Mouse (Mus musculus) thymus, adult 2 months (tissue): ENCODE measurements around the gene Neu2. TPM values are rescaled to one million over a fixed set of nuclear protein-coding genes. Genes with fewer than 3 reads are reported as not detected.
A peak's percentile ranks its signal among the peaks of the same experiment; 100 is the strongest.

Experiments
- DNase-seq: peaks from one replicate; pipeline ENCODE4 v3.0.0; 2021
- H3K27ac ChIP-seq: fragments of 200-500 bp; 2 replicates; pipeline ENCODE4 v1.5.1; 2012; ENCODE audit warnings: low read length, control low read depth; ENCODE audit not compliant: control insufficient read depth, insufficient read depth
- H3K27me3 ChIP-seq: fragments of 200-500 bp; 2 replicates; pipeline ENCODE4 v1.6.1; 2012; ENCODE audit warnings: mild to moderate bottlenecking, low read length, moderate library complexity, mixed read lengths; ENCODE audit not compliant: control insufficient read depth, insufficient read depth
- H3K36me3 ChIP-seq: fragments of 200-500 bp; 2 replicates; pipeline ENCODE4 v1.6.1; 2012; ENCODE audit warnings: mild to moderate bottlenecking, low read length, moderate library complexity; ENCODE audit not compliant: control insufficient read depth, insufficient read depth
- H3K4me1 ChIP-seq: fragments of 200-500 bp; replicated peaks from 2 replicates; pipeline ENCODE4 v1.6.1; 2012; ENCODE audit warnings: low read length; ENCODE audit not compliant: control insufficient read depth, insufficient read depth
- H3K4me3 ChIP-seq: fragments of 200-500 bp; 2 replicates; pipeline ENCODE4 v1.5.1; 2012; ENCODE audit warnings: mild to moderate bottlenecking, low read length, control low read depth, moderate library complexity; ENCODE audit not compliant: control insufficient read depth, insufficient read depth
- CTCF ChIP-seq: fragments of 200-500 bp; IDR thresholded peaks from 2 replicates; pipeline ENCODE4 v1.5.1; 2012; ENCODE audit warnings: mild to moderate bottlenecking, control low read depth, low read length, moderate library complexity, borderline replicate concordance; ENCODE audit not compliant: control insufficient read depth, poor library complexity, insufficient read depth; ENCODE audit errors: extremely low read depth
- POLR2A ChIP-seq: fragments of 200-500 bp; IDR thresholded peaks from 2 replicates; pipeline ENCODE4 v1.6.1; 2012; ENCODE audit warnings: mild to moderate bottlenecking, low read length, control low read depth, moderate library complexity; ENCODE audit not compliant: control insufficient read depth, poor library complexity, insufficient read depth; ENCODE audit errors: extremely low read depth
- WGBS: fragments of 180-500 bp; shearing (Covaris S2); methylation state at CpG from one replicate; pipeline ENCODE4 v1.1.7; 2018; 5-methylcytosine and 5-hydroxymethylcytosine counted together
- polyA plus RNA-seq: library from polyadenylated mRNA; depleted of rRNA; stranded (reverse); fragments of >200 nt; gene quantifications from 2 replicates; pipeline ENCODE4 v1.2.3, GENCODE M21; 2012

Neu2 gene
- polyA plus RNA-seq, 1 experiment = 6.9 TPM

GRCm38 (mm10) chr1:87562967-87563366, 53.3 kb downstream of the Neu2 start:
- Histone ChIP-seq H3K27me3 (no peaks in the 10 kb centered on the region), H3K27ac (no peak overlapping the region), H3K36me3 (no peaks in the 10 kb centered on the region), H3K4me3 (no peak overlapping the region), H3K4me1 (no peaks in the 10 kb centered on the region)
- TF ChIP-seq CTCF (no peak), POLR2A (no peak)
- 97% methylated on average over 3 of the region's 3 CpGs for WGBS
- no peak for DNase-seq

GRCm38 (mm10) chr1:87565760-87566159, 56.1 kb downstream of the Neu2 start:
- no peak overlapping the region for H3K4me3 ChIP-seq
- no peak for DNase-seq
- 87% methylated on average over 8 of the region's 8 CpGs for WGBS
- TF ChIP-seq CTCF (no peak), POLR2A (no peak)
- no peaks in the 10 kb centered on the region for H3K27me3 ChIP-seq
- no peaks in the 10 kb centered on the region for H3K36me3 ChIP-seq
- H3K27ac ChIP-seq = no peak overlapping the region
- no peaks in the 10 kb centered on the region for H3K4me1 ChIP-seq

- no peaks in the 10 kb centered on the region for H3K4me1 ChIP-seq
- no peaks in the 10 kb centered on the region for H3K27me3 ChIP-seq
- H3K4me3 ChIP-seq = no peak overlapping the region
- TF ChIP-seq POLR2A = no peak
- no peak for TF ChIP-seq CTCF
- H3K36me3 ChIP-seq = no peaks in the 10 kb centered on the region
- no peak overlapping the region for H3K27ac ChIP-seq
- peak; percentile 43 for DNase-seq
- WGBS = 63% methylated on average over 6 of the region's 6 CpGs
Observed at GRCm38 (mm10) chr1:87568398-87568797, 58.7 kb downstream of the Neu2 start.

GRCm38 (mm10) chr1:87573261-87573660, 63.6 kb downstream of the Neu2 start:
- Histone ChIP-seq H3K4me3 (no peak overlapping the region), H3K27me3 (no peaks in the 10 kb centered on the region), H3K36me3 (no peaks in the 10 kb centered on the region), H3K27ac (no peak overlapping the region), H3K4me1 (no peaks in the 10 kb centered on the region)
- no peak for DNase-seq
- TF ChIP-seq POLR2A (no peak), CTCF (no peak)
- WGBS = 86% methylated on average over 5 of the region's 5 CpGs

GRCm38 (mm10) chr1:87573800-87574215, 64.1 kb downstream of the Neu2 start, which contains the start of gene Ngef:
Gene Ngef, minus strand, starts transcription at chr1:87573870.
- Histone ChIP-seq H3K36me3 (no peaks in the 10 kb centered on the region), H3K4me3 (no peak within 1 kb of the TSS), H3K27me3 (no peaks in the 10 kb centered on the region), H3K27ac (no peak within 1 kb of the TSS), H3K4me1 (no peaks in the 10 kb centered on the region)
- WGBS = 92% methylated on average over 6 of the region's 6 CpGs
- DNase-seq = no peak
- TF ChIP-seq POLR2A = no peak
- TF ChIP-seq CTCF = no peak

- no peak for TF ChIP-seq CTCF
- TF ChIP-seq POLR2A = no peak
- H3K4me3 ChIP-seq = no peak overlapping the region
- WGBS = 93% methylated on average over 6 of the region's 6 CpGs
- H3K27me3 ChIP-seq = no peaks in the 10 kb centered on the region
- no peaks in the 10 kb centered on the region for H3K36me3 ChIP-seq
- H3K4me1 ChIP-seq = no peaks in the 10 kb centered on the region
- no peak overlapping the region for H3K27ac ChIP-seq
- no peak for DNase-seq
Observed at GRCm38 (mm10) chr1:87574353-87574752, 64.7 kb downstream of the Neu2 start.

GRCm38 (mm10) chr1:87574785-87575184, 65.1 kb downstream of the Neu2 start:
- WGBS = 89% methylated on average over 7 of the region's 7 CpGs
- no peaks in the 10 kb centered on the region for H3K36me3 ChIP-seq
- H3K27me3 ChIP-seq = no peaks in the 10 kb centered on the region
- TF ChIP-seq CTCF (no peak), POLR2A (no peak)
- no peaks in the 10 kb centered on the region for H3K4me1 ChIP-seq
- H3K27ac ChIP-seq = no peak overlapping the region
- DNase-seq = no peak
- no peak overlapping the region for H3K4me3 ChIP-seq
